Mouse (Mus musculus): ENCODE results near the gene Pole3.
A peak's percentile ranks its signal among the peaks of the same experiment; 100 is the strongest.

The Pole3 gene

DNA sequence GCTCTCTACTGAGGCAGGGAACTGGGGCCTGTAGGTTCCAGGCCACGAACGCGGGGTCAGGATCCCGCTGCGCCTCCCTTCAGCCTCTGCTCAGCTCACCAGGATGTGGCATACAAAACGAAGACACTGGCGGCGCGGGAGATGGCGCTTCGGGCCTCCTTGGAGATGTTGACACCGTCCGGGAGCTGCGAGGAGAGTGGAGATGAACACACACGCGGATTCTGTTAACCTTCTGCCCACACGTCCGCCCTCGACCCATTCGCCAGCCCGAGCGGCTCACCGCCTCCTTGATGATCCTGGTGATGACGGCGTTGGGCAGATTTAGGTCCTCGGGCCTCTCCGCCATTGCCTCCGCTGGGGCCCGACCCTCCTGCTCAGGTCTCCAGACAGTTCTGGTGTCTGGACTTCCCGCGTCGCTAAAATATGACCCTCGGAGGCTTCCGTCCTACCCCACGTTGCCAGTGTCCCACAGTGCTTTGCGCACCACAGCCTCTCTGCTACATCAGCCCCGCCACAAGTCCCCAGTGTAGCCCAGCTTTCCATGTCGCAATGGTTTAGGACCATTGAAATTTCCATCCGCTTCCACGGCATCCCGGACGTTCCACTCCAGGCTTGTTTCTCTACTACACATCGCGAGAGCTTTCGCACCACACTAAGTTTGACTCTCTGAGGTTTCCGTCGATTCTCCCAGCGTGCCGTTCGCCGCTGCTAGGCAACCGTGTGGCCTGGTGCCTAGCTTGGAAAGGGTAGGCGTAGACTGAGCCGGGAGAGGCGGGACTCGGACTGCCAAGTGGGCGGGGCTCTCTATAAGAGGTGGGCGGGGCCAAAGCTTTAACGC is at the start of gene Pole3, which contains the start of gene 4933430I17Rik:
Pole3 (minus strand) TSS at position 418 of the 838 bp plus-strand sequence.
4933430I17Rik (plus strand) TSS at position 719 of the 838 bp plus-strand sequence.
- peak; percentile 88 to 96 for DNase-seq (ENCODE audit: low spot score in 2 of 2)

- DNase-seq (ENCODE audit: low spot score in 2 of 2) = no peak
Observed at GRCm38 (mm10) chr4:62570029-62570428, 45.2 kb upstream of the Pole3 start.

DNA sequence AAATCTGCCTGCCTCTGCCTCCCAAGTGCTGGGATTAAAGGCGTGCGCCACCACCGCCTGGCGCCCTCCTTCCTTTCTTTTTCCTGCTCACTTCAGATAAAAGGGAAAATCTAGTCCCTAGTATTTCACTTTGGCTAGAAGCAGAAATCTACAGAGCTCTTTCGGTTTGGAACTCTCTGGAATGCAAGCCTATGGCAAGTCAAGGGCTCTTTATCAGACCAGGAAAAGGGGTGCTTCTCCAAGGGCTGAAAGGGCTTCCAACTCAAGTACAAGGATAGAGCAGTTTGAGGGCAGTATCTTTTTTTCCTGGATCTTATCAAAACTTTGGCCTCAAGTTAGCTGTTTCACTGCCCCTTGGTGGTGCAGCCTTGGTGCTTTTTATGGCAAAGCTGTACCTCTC is 44.7 kb upstream of the Pole3 start:
- DNase-seq (ENCODE audit: low spot score in 2 of 2) = no peak

- no peak for DNase-seq (ENCODE audit: low spot score in 2 of 2)
Observed at GRCm38 (mm10) chr4:62568359-62568758, 43.5 kb upstream of the Pole3 start.

DNA sequence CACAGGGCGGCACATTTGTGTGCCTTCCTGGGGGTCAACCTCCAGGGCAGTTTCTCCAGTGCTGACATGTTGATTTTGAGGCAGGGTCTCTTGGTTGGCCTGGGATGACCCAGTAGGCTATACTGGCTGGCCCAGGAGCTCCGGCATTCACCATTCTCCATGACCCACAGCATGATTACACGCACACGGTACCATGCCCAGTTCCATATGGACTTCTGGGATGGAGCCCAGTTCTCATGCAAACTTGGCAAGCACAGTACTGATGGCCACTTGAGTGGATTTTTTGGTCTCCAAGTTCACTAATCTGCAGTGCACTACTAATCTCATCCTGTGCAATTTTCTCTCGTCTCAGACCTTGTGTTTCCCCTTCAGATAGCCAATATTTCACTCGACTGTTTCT is 42.8 kb upstream of the Pole3 start:
- no peak for DNase-seq (ENCODE audit: low spot score in 2 of 2)

DNA sequence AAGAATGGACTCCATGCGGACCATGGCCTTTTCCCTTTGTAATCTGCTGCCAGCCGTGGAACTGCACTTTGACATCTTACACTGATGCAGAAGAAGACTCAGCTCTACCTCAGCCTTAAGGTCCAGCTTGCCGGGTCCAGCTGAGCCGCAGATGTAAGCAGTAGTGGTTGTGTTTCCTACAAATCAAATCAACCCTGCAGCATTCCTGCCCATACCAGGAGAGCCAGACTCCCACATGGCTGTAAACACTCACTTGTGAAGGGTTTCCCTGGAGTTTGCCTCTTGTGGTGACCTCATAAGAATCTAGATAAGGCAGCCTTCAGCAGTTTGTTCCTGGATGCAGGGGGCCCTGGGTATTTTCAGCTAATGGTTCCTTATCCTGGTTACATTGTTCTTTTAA is 41.7 kb upstream of the Pole3 start:
- no peak for DNase-seq (ENCODE audit: low spot score in 2 of 2)

GRCm38 (mm10) chr4:62562006-62562405 is 37.1 kb upstream of the Pole3 start:
- DNase-seq (ENCODE audit: low spot score in 2 of 2) = no peak

- DNase-seq (ENCODE audit: low spot score in 2 of 2) = no peak
Observed at GRCm38 (mm10) chr4:62561630-62562001, 36.7 kb upstream of the Pole3 start.

DNA sequence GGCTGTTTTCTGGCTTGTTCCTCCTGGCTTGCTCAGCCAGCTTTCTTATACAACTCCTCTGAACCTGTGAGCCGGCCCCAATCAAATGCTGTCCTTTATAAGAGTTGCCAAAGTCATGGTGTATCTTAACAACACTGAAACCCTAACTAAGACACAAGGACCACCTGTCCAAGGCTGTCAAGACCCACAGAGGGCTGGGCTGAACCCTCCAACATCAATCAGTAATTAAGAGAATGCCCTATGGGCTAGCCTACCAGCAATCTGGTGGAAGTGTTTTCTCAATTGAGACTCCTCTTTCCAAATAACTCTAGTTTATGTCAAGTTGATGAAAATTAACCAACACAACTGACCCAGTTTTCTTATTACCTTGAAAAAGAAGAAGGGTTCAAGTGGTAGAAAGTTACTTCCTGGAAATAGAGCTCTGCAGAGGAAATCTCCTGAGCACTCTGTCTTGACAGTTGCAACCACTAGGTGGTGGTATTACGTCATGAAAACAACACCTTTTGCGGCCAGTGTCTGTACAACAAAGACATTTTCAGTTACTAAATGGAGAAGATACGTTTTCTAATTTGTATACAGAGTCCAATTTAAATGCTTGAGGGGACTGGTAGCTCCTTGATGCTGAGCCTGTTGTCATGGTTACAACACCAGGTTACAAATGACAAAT is 36.2 kb upstream of the Pole3 start:
- peak; percentile 48 to 79 for DNase-seq (ENCODE audit: low spot score in 2 of 2)

DNA sequence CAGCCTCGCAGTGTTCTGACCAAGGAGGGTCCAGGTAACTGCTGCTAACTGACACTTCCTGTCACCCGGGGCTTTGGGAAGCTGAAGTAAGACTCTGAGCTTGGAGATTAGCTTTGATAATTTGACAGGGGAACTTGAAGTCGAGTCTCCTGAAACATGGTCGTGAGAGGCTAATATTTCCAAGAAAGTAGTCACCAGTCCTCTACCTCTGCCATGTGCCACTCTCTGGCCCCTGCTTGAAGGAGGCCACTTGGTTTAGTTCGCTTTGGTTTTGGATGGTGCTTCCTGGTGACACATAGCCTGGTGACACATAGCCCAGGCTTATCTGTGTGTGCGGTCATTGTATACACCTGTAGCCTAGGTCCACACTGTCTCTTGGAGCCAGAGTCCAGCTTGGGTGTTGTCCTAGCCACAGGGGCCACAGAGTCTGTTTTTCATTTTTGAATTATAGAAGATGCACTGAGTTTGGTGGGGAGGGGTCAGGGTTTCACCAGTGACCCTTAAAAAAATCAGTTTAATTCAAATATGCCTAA is 35.0 kb upstream of the Pole3 start, which contains the start of gene Rgs3:
Rgs3 (plus strand) TSS at position 51 of the 533 bp plus-strand sequence.
- DNase-seq (ENCODE audit: low spot score in 2 of 2) = no peak

DNA sequence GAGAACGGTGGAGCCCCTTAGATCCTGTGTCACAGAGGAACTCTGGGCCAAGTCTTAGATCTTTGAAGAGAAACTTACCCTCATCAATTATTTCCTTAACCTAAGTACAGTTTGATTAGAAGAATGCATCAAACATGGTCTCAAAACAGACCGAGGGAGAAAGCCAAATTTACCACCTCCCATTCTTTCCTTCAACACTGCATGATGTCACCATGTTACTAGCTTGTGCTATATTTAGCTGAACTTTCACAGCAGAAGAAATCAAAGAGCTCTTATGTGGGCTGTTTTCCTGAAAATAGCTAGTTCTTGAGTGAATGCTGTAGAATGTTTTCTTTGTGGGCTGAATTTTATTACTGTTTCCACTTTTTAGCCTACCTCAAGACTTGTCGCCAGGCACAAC is 32.6 kb upstream of the Pole3 start:
- no peak for DNase-seq (ENCODE audit: low spot score in 2 of 2)

GRCm38 (mm10) chr4:62551966-62552365 is 27.1 kb upstream of the Pole3 start:
- DNase-seq (ENCODE audit: low spot score in 2 of 2) = no peak

- DNase-seq (ENCODE audit: low spot score in 2 of 2) = no peak
Observed at GRCm38 (mm10) chr4:62544801-62545200, 19.9 kb upstream of the Pole3 start.

- DNase-seq (ENCODE audit: low spot score in 2 of 2) = no peak
Observed at GRCm38 (mm10) chr4:62543782-62544181, 18.9 kb upstream of the Pole3 start.

- DNase-seq (ENCODE audit: low spot score in 2 of 2) = no peak
Observed at GRCm38 (mm10) chr4:62541802-62542201, 16.9 kb upstream of the Pole3 start.

GRCm38 (mm10) chr4:62533729-62534128 is 8.9 kb upstream of the Pole3 start:
- DNase-seq (ENCODE audit: low spot score in 2 of 2) = no peak

DNA sequence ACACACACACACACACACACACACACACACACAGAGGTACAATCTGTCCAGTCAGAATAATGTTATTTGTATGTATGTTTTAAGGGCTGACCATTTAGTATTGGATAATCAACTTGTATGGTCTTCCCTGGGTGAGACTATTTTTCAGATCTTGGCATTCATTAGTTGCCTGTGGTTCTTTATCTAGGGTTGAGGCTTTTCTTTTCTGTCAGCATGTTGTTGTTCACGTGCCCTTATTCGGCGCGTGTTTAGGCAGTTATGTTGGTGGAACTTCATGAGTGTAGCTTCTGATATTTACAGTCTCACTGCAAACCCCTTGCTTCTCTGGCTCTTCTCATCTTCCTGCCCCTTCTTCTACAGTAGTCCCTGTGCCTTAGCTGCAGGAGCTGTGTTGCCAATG is 2.8 kb upstream of the Pole3 start:
- no peak for DNase-seq (ENCODE audit: low spot score in 2 of 2)

- DNase-seq (ENCODE audit: low spot score in 2 of 2) = no peak
Observed at GRCm38 (mm10) chr4:62526256-62526655, 1.4 kb upstream of the Pole3 start.

GRCm38 (mm10) chr4:62525489-62525811 is 582 bp upstream of the Pole3 start:
- DNase-seq (ENCODE audit: low spot score in 2 of 2) = no peak

- no peak for DNase-seq (ENCODE audit: low spot score in 2 of 2)
Observed at GRCm38 (mm10) chr4:62520892-62521400, 3.9 kb downstream of the Pole3 start.

GRCm38 (mm10) chr4:62519849-62520233 is 5.0 kb downstream of the Pole3 start, which contains the start of gene Alad:
Gene Alad, minus strand, starts transcription at chr4:62519918.
- peak; percentile 51 to 70 for DNase-seq (ENCODE audit: low spot score in 2 of 2)

DNA sequence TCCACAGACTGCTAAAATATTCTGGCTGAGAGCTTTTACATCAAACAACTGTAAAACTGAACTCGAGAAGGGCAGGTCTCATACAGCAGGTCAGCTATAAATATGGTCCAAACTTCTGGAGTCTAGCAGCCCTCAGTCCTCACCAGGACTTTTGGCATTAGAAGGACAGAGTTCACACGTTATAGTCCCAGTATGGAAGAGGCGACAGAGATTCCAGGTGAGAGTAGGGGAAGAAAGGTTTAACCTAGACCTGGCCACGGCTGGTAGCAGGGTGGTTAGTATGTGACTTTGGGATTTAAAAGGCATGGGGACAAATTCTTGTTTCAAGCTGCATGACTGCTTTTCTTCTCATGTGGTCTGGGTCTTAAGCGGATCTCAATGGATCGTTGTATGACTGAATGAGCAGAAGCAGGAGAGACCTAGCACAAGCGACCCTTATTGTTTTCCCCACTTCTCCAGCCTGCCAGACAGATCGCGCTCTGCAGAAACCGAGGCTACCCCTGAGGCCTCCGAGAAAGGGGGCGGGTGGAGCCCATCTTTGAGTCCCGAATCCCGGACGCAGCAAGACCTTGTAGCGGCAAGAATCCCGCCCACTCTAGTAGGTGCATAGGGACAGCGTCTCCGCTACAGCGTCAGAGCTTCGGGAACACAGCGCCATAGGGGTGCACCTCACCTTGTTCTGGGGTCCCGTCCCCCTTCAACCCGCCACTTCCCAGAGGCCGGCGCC is 5.6 kb downstream of the Pole3 start:
- peak in 1 of 2 experiments; percentile 33 for DNase-seq (ENCODE audit: low spot score in 2 of 2)

Data from cerebellum, postnatal 4 days (tissue).